Mouse (Mus musculus) fat pad, adult 2 months (tissue): ENCODE results near the gene Hectd1.

Experiments used
- DNase-seq: peaks from one replicate; pipeline ENCODE4 v3.0.0-alpha.2; 2011; ENCODE audit warnings: low read depth, low spot score; ENCODE audit errors: extremely low read depth

Gene Hectd1

GRCm38 (mm10) chr12:51810564-51810963 is 18.8 kb downstream of the Hectd1 start:
- no peak for DNase-seq

GRCm38 (mm10) chr12:51784842-51785241 is 44.5 kb downstream of the Hectd1 start:
- no peak for DNase-seq

GRCm38 (mm10) chr12:51768702-51769101 is 60.6 kb downstream of the Hectd1 start:
- DNase-seq, result no peak

DNA sequence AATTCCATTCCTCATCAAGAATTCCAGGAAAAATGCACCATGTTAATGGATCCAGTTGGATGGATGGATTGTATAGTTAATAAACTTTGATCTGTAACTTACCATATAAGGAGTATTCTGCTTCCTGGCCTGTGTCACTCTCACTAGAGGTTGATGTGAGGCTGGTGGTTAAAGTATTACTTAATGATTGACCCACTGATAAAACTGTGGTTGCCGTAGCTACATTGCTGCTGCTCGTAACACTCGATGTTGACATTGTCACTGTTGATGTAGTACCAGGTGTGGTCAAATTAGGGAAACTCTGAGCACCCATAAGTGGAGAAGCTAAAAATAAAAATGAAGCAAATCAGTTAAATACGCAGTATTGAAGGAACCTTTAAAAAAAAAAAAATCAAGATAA is 61.9 kb downstream of the Hectd1 start:
- no peak for DNase-seq

- no peak for DNase-seq
These were observed 70.0 kb downstream of the Hectd1 start for GRCm38 (mm10) chr12:51759374-51759773.

GRCm38 (mm10) chr12:51756599-51756961 is 72.8 kb downstream of the Hectd1 start:
- no peak for DNase-seq

- DNase-seq, result no peak
These were observed 73.3 kb downstream of the Hectd1 start for GRCm38 (mm10) chr12:51755938-51756598.

- no peak for DNase-seq
These were observed 82.0 kb downstream of the Hectd1 start for GRCm38 (mm10) chr12:51747348-51747747.

- no peak for DNase-seq
These were observed 84.4 kb downstream of the Hectd1 start for GRCm38 (mm10) chr12:51744957-51745356.

GRCm38 (mm10) chr12:51741690-51742089 is 87.6 kb downstream of the Hectd1 start:
- DNase-seq, result no peak

- no peak for DNase-seq
These were observed 92.5 kb downstream of the Hectd1 start for GRCm38 (mm10) chr12:51736807-51737206.

DNA sequence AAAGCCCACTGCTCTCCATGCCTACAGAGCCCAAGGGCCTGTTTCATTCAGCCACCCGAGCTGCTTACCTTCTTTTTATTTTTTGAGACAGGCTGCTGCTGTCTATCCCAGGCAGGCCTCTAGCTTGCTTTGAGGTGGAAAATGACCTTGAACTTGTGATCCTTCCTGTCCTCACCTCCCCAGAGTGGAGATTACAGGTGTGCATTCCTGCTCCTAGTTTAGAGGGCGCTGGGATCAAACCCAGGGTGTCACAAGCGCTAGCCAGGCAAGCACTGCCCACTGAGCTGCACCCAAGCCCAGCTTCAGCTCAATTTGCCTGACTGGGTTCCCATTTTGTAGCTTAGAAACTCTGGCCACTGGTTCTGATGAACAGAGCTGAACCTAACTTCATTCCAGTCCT is 93.0 kb downstream of the Hectd1 start:
- no peak for DNase-seq

GRCm38 (mm10) chr12:51735840-51736271 is 93.5 kb downstream of the Hectd1 start:
- no peak for DNase-seq

- DNase-seq, result no peak
These were observed 94.6 kb downstream of the Hectd1 start for GRCm38 (mm10) chr12:51734605-51735211.

DNA sequence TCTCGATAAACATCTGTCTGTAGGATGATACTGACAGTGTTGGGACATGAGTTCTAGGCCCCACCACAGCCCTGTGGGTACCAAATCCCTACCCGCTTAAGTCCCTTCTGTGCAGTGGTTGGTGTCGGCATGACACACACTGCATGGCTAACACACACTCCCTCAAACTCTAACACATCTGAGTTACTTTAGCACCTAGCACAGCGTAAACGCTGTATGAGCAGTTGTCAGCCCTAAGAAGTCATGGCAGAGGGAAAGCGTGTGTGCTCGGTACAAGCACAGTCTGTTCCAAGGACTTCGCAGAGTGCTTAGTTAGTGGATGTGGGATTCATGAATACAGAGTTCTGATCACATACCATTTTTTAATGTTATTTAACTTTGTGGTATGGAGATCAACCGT is 99.5 kb downstream of the Hectd1 start:
- no peak for DNase-seq

DNA sequence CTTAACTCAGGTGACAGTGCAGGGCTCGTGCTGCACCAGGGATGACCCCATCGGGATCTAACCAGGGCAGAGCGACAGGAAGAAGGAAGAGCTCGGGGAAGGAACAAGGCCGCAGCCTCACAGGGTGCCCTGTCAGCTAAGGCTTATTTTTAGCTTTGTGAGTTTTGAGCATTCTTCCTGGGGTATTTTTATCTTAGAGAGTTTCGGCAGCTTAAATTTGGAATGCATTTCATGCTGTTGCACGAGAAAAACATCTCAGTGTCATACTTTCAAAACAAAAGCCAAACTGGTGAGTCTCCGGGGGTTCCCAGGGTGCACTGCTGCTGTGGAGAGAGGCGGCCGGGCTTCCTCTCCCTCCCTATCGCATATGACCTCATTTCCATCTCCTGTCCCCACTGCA is 100.3 kb downstream of the Hectd1 start:
- DNase-seq, result no peak

DNA sequence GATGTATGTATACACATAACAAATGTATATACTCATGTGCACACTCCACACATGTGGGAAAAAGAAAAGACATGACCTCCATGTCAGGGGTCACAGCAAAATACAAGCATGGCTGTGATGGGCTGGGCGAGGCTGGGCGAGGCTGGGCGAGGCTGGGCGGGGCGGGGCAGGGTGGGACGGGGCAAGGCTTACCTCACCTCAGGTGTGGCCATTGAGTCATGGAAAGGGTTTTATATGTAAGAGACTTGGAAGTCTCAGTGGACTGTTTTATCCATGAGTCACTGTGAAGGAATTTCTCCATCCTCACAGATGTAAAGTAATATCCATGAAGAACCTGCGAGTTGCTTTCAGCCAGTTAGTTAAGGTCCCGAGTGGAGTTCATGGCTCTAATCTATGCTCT is 107.5 kb downstream of the Hectd1 start:
- no peak for DNase-seq

- DNase-seq, result no peak
These were observed 110.7 kb downstream of the Hectd1 start for GRCm38 (mm10) chr12:51718617-51719016.

DNA sequence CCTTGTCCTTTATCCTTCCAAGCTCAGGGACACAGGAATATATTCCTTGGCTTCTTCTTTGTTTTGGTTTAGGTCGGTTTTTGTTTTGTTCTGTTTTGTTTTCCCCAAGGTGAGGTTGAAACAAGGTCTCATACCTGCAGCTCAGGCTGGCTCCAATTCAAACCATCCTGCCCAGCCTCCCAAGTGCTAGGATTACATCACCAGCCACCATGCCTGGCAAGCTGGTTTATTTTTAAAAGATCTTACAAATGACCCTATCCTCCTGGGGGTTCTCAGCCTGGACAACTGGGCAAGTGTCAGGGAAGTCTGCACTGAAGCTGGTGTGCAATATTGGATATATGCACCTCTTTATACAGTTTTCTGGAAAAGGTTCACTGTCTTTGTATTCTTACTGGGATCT is 116.7 kb downstream of the Hectd1 start:
- DNase-seq, result no peak

DNA sequence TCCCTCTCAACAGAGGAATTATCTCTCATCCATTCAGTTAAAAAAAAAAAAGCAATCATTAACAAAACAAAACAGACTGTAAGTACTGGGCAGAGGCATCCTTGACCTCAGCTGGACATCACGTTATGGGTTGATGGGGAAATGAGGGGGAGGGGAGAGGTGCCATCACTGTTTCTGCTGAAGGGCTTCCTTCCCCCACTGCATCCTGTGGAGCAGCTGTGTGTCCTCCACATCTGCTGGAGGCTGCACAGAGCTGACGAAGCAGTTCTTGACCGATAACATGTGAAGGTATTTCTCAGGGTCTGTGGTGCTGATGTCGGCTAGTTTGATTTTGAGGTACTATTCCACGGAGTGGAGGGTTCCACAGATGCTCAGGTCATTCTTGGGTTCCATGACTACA is 119.2 kb downstream of the Hectd1 start:
- DNase-seq, result no peak

DNA sequence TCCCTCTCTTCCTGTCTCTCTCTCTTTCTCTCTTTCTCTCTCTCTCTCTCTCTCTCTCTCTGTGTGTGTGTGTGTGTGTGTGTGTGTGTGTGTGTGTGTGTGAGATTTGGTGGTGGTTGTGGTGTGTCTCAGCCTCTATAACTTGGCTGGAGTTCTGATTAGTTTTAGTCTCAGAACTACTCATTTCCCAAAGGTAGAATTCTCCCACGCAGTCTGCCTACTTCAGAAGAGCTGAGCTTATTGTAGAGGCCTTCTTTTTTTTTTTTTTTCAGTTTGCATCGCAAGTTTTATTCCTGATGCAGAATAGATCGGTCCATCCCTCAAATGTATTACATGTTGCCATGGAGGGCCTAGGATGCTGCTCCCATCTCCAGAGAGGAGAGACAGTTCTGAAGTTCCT is 119.6 kb downstream of the Hectd1 start:
- DNase-seq, result no peak

- no peak for DNase-seq
These were observed 120.2 kb downstream of the Hectd1 start for GRCm38 (mm10) chr12:51708941-51709686.
